Mouse (Mus musculus): ENCODE results near the gene Ccdc86.

Gene Ccdc86

DNA sequence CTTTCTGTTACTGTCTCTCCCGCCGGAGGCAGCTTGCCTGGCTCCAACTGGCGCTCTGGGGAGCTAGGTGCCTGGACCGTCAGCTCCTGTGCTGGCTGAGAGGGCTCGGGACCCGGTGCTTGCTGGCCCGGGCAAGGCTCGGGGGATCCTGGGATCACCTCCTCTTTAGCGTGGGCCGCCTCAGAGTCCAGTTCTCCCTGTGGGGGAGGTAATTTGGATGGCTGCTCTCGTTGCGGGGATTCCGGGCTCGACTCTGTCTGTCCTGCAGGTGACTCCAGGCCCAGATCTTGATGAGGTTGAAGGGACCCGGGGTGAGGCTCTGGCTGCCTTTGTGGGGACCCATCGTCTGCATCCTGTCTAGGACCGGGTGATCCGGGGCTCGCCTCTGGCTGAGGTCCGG is 650 bp downstream of the Ccdc86 start:
- DNase-seq, result peak; percentile 16 to 20

DNA sequence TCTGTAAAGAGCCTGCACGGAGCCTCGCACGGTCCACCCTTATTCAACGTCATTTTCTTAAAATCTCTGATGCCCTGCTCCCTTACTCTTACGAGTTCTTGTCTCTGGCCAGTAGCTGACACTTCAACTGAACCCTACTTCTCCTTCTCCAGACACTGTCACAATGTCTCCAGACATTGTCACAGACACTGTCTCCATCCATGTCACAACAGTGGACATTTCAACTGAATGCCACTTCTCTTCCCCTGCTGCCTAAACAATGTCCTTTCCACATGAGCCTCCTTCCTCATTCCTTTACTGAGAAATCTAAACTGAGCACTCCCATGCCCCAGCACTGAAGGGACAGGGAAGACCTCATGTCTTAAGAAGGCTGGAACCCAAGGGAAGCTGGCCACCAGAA is 1.8 kb downstream of the Ccdc86 start:
- no peak for DNase-seq

DNA sequence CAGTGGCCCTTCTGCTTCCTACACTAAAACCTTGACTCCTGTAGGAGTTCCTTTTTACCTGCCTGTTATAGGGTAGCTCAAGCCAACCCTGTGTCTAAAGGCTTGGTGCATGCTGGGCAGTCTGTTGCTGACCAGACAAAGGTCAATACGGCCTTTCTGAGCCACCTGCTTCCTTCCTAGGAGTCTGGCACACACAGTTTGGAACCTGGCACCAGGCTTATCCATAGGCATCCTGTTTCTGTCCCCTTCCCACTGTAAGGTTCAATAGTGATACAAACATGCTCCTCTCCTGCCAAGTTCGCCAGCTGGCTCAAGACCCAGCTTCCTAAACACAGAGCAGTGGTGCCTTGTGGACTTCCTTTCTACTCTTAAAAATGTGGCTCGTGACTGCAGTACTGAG is 2.6 kb downstream of the Ccdc86 start:
- DNase-seq, result no peak

DNA sequence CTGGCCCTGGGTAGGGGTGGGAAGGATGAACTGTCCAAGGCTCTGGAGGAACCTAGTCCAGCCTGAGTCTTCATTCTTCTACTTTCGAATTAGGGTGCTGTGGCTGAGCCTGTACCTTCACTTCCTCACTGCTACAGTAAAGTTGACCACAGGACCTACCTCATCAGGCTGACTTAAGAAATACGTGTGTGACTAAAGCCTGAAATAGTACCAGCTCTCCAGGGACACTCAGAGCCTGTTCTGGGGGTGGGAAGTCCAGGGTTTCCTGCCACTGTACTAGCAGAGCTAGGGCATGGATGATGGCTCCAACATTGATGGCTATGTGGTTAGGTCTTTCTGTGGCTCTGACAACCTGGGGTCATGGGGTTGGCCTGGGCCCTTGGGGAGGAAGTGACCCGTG is 5.1 kb downstream of the Ccdc86 start:
- DNase-seq, result no peak

DNA sequence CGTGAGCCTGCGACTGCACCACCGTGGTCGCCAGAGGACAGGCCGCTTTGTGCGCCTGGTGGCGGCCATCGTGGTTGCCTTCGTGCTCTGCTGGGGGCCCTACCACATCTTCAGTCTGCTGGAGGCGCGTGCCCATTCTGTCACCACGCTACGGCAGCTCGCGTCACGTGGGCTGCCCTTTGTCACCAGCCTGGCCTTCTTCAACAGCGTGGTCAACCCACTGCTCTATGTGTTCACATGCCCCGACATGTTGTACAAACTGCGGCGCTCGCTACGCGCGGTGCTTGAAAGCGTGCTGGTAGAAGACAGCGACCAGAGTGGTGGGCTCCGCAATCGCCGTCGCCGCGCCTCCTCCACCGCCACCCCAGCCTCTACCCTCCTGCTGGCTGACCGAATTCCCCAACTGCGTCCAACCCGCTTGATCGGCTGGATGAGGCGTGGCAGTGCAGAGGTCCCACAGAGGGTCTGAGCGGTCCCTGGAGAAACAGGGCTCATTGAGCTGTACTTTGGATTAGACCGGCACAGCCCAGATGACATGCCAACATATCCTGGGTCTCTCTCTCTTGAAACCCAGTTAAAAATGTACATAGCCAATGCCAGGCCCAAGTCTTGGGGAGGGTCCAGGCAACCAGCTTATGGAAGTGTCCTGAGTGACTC is 8.1 kb downstream of the Ccdc86 start:
- no peak for DNase-seq

DNA sequence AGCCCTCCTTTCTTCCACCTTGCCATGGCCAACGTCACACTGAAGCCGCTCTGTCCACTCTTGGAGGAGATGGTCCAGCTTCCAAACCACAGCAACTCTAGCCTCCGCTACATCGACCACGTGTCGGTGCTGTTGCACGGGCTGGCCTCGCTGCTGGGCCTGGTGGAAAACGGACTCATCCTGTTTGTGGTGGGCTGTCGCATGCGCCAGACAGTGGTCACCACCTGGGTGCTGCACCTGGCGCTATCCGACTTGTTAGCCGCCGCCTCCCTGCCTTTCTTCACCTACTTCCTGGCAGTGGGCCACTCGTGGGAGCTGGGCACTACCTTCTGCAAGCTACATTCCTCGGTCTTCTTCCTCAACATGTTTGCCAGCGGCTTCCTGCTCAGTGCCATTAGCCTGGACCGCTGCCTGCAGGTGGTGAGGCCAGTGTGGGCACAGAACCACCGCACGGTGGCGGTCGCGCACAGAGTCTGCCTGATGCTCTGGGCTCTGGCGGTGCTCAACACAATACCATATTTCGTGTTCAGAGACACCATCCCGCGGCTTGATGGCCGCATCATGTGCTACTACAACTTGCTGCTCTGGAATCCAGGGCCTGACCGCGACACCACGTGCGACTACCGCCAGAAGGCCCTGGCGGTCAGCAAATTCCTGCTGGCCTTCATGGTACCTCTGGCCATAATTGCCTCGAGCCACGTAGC is 8.8 kb downstream of the Ccdc86 start:
- DNase-seq, result peak; percentile 31 to 35

DNA sequence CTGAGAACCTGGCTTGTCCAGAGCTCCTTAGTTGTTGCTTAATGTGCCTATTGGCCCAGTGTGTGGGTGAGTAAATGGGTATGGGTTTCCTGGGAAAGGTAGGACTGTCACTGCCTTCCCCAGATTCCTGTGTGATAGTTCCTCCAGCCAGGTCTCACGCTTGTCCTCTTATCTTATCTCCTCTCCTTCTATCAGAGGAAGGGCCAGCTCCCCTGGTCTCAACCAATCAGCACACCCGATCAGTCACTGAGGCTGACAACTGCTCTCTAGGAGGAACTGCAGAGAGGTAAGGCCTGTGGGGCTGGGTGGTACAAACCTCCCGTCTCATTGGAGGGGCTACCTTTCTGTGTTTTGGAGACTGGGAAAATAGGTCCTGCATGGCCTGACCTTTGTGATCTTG is 10.3 kb downstream of the Ccdc86 start:
- no peak for DNase-seq

DNA sequence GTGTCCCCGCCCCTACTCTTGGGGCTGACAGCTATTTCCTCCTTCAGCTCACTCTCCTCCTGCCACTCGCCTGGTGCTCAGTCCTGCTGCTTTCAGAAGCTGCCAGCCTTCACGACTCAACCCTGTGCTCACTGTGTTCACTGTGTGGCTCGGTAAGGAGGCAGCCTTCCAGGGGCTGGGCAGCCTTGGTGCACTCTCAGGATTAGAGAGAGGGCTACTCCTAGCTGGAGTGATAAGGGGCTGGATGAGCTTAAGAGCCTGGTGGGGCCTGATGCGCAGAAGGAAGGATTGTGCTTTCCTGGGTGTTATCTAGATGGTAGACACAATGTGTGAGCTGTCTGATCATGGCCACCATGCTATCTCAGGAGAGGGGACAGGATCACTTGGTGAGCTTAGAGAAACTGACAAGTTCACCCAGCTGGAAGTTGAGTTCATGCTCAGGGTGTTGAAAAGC is 11.9 kb downstream of the Ccdc86 start, which contains the start of gene Ptgdr2:
Gene Ptgdr2, plus strand, starts transcription at position 51 of the 454 bp plus-strand sequence.
- no peak for DNase-seq

DNA sequence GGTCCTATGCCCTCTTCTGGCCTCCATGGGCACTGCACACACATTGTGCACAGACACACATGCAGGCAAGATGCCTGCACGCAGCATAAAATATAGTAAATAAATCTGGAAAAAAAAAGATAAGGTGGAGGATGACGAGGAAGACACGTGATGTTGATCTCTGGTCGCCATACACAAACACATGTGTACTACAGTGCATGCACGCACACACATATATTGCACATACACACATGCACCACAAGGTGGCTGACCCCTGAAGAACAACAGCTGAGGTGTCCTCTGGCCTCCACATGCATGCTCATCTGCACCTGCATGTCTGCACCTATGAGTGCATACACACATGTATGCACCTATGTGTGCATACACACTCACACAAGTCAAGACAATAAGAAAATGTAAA is 13.0 kb downstream of the Ccdc86 start:
- no peak for DNase-seq

DNA sequence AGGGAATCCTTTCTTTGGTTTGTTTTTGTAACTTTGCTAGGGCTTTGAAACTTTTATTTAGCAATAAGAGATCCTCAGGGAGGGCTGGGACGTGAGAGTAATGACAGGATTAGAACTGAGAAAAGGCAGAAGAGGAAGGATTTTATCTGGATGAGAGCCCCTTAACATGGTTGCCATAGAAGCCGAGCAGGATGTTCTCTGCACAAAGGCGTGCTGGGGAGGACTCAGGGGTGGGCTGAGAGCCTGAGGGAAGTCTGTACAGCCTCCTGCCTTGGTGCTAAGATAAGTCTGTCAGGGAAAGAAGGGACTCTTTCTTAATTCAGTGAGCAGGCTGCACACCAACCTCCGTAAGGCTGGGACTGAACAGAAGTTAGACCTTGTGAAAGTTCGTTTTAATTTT is 14.0 kb downstream of the Ccdc86 start:
- DNase-seq, result no peak

DNA sequence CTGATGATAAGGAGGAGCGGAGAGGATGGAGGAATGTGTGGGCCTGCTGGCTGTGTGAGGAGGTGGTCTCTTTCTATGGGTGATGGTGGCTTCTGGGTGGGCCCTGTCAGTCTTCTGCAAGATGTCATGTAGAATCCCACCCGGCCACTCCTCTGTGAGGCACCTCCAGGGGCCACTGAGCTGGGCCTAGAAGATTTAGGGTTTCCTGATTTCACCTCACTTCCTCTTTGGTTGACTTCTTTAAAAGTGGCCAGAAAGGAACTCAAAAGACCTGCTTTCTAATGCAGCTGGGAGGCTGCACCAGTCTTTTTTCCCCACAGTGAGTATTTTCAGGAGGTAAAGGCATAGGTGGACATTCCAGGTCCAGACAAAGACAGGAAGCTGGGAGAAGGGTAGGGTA is 18.4 kb downstream of the Ccdc86 start:
- DNase-seq, result no peak

DNA sequence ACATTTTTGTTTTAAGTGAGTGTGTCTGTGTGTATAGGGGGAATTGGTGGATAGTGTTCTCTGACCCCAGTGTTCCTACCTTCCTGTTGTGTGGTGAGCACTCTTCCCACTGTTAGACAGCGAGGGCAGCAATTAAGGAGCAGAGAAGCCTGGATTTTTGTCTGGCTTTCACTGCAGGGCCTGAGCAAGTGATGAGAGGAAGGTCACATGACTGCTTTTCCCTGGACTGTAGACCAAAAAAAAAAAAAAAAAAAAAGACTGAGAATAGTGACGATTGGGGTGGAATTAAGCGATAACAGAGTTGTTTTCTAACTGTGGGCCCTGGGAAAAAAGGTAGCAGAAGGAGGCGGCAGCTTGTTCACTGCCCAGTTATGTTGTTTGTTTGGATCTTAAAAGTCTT is 22.4 kb downstream of the Ccdc86 start:
- DNase-seq, result no peak

DNA sequence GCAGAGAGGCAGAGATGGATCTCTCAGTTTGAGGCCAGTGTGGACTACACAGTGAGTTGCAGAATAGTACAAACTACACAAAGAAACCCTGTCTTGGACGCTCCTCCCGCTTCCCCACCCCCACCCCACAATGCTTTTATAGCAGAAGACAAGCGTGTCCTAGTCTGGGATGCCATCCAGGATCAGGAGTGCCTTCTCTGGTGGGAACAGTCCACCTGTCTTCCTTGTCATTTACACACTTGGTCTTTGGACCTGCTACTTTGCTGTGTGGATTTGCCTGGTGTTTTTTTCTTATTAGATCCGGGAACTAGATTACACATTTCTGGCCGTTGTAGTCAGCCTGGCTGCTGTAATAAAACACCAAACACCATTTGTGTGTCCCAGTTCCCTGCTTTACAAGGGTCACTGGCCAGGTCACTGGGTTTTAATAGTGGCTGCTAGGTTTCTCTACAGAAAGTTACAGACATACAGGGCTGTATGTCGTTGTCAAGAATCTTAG is 22.9 kb downstream of the Ccdc86 start:
- DNase-seq, result no peak

DNA sequence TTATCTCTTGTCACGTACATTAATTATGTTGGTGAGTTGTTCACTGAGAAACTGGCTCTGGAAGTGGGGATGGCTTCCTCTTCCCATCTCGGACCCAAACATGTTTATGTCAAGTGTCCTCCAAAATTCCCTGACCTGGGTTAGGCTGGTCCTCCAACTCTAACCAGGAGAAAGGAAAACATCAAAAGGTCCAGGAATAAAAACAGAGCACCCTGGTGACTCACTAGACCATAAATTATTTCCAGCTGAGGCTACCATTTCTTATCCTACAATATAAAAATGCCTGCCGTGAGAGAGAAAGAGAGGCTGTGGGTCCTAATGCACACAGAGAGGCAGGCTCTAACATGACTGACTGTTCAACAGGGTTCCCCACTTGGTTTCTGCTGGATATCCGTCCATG is 24.8 kb downstream of the Ccdc86 start:
- no peak for DNase-seq

DNA sequence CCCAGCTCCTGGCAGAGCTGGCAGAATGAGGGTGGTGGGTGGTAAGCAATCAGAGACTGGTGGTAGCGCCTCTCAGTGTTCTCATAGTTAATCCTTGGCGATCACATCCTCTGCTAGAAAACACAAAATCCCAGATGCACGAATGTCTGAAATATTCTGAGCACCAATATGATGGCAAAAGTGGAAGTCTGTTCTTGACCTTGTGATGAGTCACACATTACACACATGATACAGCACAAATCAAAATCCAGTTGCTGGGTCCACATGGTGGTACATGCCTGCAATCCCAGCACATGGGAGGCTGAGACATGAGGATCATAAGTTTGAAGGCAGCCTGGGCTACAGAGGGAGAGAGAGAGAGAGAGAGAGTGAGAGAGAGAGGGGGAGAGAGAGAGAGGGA is 28.0 kb downstream of the Ccdc86 start:
- DNase-seq, result no peak

DNA sequence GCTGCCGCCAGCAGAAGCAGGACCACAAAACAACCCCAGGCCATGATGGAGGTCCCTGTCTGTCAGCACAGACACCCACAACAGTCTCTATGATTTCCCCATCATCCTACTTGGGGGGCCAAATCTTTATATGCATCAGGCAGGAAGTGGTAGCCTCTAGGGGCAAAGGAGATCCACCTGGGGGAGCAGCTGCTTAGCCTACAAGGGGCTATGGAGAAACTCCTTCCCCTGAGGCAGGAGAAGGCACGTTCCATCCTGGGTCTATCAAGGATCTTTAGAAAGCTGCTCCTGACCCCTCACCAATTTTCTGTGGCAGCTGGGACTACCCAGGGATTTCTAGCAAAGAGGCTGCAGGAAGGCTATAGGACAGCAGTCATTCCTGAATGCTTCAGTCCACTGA is 28.5 kb downstream of the Ccdc86 start, which contains the start of gene Zp1:
Gene Zp1, minus strand, starts transcription at position 101 of the 400 bp plus-strand sequence.
- DNase-seq, result no peak

DNA sequence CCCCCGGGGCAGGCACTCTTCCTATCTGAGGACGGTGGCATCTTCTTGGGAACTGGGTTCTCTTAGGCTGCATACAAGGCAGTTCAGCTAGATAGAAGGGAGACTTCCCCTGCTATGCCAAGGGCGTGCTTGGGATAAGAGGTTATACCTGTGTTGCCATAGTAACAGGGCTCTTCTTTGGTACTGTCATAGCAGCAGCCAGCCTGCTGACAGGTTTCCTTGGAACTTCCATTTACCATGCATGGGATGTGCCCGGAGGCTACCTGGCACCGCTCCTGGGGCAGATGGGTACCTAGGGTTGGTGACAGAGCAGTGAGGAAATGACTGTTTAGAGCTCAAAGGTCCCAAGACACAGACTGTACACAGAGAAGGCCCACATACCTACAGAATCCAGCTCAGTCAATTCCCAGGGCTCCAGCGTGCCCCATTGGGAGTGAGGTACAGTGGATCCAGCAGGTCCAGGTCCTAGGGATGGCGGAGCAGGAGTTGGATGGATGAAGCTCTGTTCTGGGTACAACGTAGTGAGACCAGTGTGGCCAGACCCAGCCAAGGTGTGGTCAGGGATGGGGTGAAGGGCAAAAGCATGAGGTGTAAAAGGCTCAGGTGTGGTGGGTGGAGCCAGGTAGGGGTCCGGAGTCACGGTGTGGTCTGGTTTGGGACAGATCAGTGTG is 30.6 kb downstream of the Ccdc86 start:
- no peak for DNase-seq

DNA sequence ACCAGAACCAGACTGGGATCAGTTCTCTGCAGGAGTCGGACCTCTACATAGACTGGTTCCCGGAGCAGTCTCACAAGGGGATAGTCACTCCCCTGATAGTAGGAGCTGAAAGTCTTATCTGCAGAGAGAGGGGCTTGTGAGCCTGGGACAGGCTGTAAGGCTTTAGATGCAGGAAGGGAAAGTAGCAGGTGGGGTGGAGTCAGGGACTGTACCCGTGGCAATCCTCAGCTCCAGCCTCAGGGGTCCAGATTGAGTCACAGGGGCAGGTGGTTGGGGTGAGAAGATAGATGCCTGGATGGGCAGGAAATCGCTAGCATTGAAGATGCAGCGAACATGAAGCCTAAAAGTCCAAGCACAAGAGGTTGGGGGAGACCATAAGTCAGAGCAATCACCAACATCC is 32.6 kb downstream of the Ccdc86 start:
- DNase-seq, result no peak

DNA sequence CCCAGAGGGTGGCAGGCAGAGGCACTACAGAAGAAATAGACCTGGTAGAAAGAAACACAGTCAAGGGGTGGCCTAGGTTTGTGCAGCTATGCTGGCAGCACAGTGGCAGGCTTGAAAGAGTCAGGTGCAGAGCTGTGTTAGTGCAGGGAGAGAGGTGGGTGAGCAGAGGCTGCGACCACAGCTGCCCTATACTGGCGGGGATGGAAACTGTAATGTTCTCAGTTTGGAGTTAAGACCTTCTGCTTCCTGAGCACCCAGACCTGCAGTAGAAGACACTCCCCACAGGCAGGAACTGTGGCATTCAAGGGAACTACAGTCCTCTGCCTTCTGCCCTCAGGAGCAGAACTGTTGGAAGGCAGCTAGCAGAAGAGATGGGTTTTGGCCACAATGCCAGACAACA is 34.2 kb downstream of the Ccdc86 start:
- DNase-seq, result no peak

DNA sequence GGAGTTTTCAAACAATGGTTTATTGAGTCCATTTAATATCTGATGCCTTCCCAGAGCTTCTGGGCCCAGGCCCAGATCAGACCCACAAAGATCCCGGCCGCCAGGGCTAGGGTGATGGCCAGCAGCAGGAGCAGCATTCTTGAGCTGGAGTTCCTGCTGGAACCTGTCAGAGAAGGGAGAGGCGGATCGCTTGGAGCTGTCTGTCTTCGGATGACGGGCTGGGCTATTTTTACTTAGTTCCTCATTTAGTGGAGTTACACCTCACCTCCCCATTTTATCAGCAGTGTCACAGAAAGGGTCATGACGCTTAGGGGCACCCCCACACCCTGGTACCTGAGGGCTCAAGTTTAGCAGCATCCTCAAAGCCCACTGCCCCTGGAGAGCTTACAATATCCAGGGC is 34.8 kb downstream of the Ccdc86 start:
- no peak for DNase-seq

DNA sequence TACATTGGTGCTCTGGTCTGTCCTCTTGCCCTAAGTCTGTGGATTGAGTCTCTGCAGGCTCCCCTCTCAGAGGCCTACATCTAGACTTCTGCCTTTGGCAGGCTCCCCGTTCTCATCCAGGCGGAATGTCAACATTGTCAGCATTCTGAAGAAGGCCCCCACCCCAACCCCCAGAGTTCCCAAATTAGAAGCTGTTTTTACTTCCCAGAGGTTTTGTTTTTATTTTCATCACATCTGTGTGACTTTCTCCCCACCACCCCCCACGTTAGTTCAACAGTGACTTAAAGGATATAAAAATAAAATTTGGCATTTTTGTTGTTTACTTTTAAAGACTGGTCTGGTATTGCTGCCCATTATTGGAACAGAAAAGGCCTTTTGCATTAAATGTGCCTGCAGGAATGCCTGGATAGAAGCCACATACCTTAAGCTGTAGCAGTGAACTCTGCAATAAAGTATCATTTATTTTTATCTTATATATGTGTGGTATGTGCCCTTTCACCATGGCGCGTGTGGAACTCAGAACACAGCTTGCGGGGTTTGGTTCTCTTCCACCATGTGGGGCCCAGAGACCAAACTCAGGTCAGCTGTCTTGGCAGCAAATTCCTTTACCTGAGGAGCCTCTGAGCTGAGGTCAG is 39.9 kb downstream of the Ccdc86 start:
- DNase-seq, result no peak

DNA sequence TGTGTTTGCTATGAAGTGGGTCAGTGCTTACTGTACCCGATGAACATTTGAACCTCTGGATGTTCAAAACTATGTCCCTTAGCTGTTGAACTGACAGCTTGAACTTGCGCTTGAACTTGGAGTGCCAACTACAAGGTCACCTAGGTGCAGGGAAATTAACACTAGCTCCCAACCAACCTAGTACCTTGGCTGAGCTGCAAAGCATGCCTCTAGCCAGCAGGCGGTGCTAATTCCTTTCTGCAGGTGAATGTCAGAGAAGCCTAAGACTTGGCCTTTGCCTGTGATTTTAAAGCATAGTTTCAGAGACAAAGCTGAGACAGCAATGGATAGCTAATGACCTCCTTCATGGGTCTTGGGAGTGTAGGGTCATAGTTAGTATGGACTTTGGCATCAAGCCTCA is 41.2 kb downstream of the Ccdc86 start:
- DNase-seq, result peak; percentile 16 to 20

DNA sequence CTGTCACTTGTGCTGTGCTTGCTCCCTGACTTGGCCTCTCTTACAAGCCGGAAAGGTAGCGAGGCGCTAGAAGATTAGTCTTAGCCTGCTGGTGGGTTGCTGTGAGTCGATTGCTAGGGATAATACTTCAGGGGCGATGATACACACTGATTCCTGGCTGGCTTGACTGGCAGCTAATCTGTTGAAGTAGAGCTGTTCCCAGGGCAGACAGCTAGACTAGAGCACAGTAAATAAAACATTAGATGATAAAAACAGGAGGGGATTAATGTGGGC is 43.4 kb downstream of the Ccdc86 start:
- no peak for DNase-seq

Data from thymus, adult 18-20 months (tissue).